In the genomic region with DNA sequence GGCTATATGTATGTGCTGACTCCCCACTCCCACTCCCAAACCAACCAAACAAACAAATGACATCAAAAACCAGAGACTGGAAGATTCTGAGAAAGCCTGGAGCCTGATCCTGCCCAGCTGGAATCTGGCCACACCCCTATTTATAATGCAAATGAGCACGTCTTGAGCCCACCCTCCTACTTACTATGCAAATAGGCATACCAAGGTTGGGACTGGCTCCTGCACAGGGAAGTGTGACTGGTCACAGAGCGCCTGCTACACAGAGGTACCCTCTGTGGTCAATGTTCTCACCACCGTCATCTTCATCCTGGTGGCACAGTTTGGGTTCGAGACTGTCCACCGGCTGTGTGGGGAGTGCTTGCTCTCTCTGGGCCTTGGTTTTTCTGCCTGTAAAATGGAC, we compare ENCODE assay signal across 9 mouse cellular contexts.
A peak's percentile ranks its signal among the peaks of the same experiment; 100 is the strongest.
DNase-seq lines count a peak whose midpoint lies in the region; TF ChIP-seq lines count a peak whose summit lies in the region.
"Had no signal": no experiment of that assay in that cellular context is flagged by ENCODE, and none has a peak within 500 bp of the region (broad histone marks: within the 10 kb centered on the region; RNA-seq: fewer than 3 reads in every experiment).

No protein-coding gene starts in this region.

- H3K27me3 ChIP-seq in kidney, adult 2 months (replicated peaks; ENCODE audit: control insufficient read depth, insufficient read depth, low read length), result no peaks in the 10 kb centered on the region
- H3K27me3 ChIP-seq: embryonic facial prominence, embryonic 13.5 days had no signal

- peak; percentile 51 for DNase-seq in kidney, adult 11 months
- DNase-seq in kidney, adult 9 months, result no peak
- peak; percentile 80 for DNase-seq in embryo, embryonic 10 days (ENCODE audit: low spot score)
- peak; percentile 57 for DNase-seq in kidney, adult 2 months
- DNase-seq in lung, postnatal 36 days, result peak; percentile 78
- DNase-seq in thymus, postnatal 25 days, result no peak
- DNase-seq in gastrocnemius, postnatal 4 days (ENCODE audit: low spot score in 2 of 2), result no peak
- no peak for DNase-seq in spleen, adult 12 weeks (ENCODE audit: low spot score)

- H3K4me3 ChIP-seq in kidney, adult 2 months (ENCODE audit: insufficient read depth, low read depth, low read length), result no peak overlapping the region
- H3K4me3 ChIP-seq: embryonic facial prominence, embryonic 13.5 days had no signal

- WGBS in kidney, adult 2 months, result 58% methylated on average over 5 of the region's 5 CpGs

- H3K4me1 ChIP-seq in kidney, adult 2 months (ENCODE audit: control insufficient read depth, insufficient read depth, low read length), result peaks cover 13% of the 10 kb centered on the region

- TF ChIP-seq POLR2A in kidney, adult 2 months (IDR thresholded peaks at IDR 0.05; ENCODE audit: low read depth, low read length), result no peak

- no peak overlapping the region for H3K27ac ChIP-seq in kidney, adult 2 months (ENCODE audit: insufficient read depth, low read depth, low read length)
- H3K27ac ChIP-seq: embryonic facial prominence, embryonic 13.5 days had no signal

- no peak for TF ChIP-seq CTCF in kidney, adult 2 months (conservative IDR thresholded peaks at IDR 0.05; ENCODE audit: insufficient read depth, insufficient read length, low read depth, low read length)

- no peaks in the 10 kb centered on the region for H3K36me3 ChIP-seq in kidney, adult 2 months (ENCODE audit: control insufficient read depth, insufficient read depth, low read length)
- H3K36me3 ChIP-seq: embryonic facial prominence, embryonic 13.5 days had no signal

Comparison
In these comparisons a context has a peak if more than half of its experiments do, and no peak if none do; other contexts are left out.
1. DNase-seq: peak in kidney, adult 11 months (single experiment), embryo, embryonic 10 days (single experiment), kidney, adult 2 months (single experiment) and lung, postnatal 36 days (single experiment); none in kidney, adult 9 months (single experiment), thymus, postnatal 25 days (single experiment), gastrocnemius, postnatal 4 days (0 of 2) and spleen, adult 12 weeks (single experiment).